Mouse (Mus musculus): ENCODE data around the gene Txnrd1.

Txnrd1 gene

GRCm38 (mm10) chr10:82924750-82925149 lies 91.0 kb downstream of the Txnrd1 start:
- no peak for DNase-seq

- DNase-seq = no peak
Measured at GRCm38 (mm10) chr10:82925624-82926023, 91.9 kb downstream of the Txnrd1 start.

- DNase-seq = no peak
Measured at GRCm38 (mm10) chr10:82935018-82935633, 101.4 kb downstream of the Txnrd1 start.

GRCm38 (mm10) chr10:82935774-82936173 lies 102.0 kb downstream of the Txnrd1 start:
- DNase-seq = no peak

All from right cerebral cortex, adult 18-20 months (tissue).